Mouse (Mus musculus) forebrain, embryonic 14.5 days (tissue): Measurements from ENCODE around the gene Dpf3. TPM values are rescaled to one million over a fixed set of nuclear protein-coding genes. Genes with fewer than 3 reads are reported as not detected.

ENCODE experiments used
- polyA plus RNA-seq: library from polyadenylated mRNA; unstranded; fragments of >200 nt; fragmentation: Nextera tagmentation; extraction: Ambion mirVana; gene quantifications from 2 replicates; pipeline ENCODE4 v1.2.1, GENCODE M21; 2014

Gene Dpf3
- polyA plus RNA-seq, 1 experiment from 2014 or later: 7.8 TPM

Other genes starting within 250 kb of the Dpf3 start
- 41.9 and 47.2 TPM in 2 replicates for gene Dcaf4, start 32.8 kb upstream of the Dpf3 start, polyA plus RNA-seq
- 22.7 and 27.7 TPM in 2 replicates for gene Zfyve1, start 109.5 kb upstream of the Dpf3 start, polyA plus RNA-seq
- gene Rbm25, start 143.5 kb upstream of the Dpf3 start, polyA plus RNA-seq: 164 and 176 TPM in 2 replicates
- 73.4 and 79.5 TPM in 2 replicates for gene Psen1, start 200.4 kb upstream of the Dpf3 start, polyA plus RNA-seq